Mouse (Mus musculus): ENCODE data around the gene Sept14. TPM values are rescaled to one million over a fixed set of nuclear protein-coding genes. Genes with fewer than 3 reads are reported as not detected.

Sept14 gene
- total and polyA plus RNA-seq, 2 experiments from 2014 or later = not detected

DNA sequence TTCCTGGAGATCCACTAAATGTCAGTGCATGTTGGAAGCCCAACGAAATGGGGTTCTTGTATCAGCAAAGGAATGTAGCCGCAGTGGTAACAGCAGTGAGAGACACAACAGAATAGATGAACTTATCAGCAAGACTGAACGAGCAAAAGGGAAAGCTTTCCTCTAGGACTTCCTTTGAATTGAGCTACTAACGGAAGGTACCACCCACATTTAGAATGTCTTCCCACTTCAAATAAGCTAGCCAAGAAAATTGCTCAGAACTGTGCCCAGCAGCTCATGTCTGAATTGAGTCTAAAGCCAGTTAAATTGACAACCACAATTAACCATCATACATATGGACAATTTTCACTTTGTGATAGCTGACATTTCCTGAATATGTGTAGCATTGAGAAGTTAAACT is 40.5 kb downstream of the Sept14 start:
- DNase-seq (ENCODE audit: low spot score) (no peak), ATAC-seq (ENCODE audit: low FRiP score) (no peak)
- no peak overlapping the region for H3K4me2 ChIP-seq (ENCODE audit: low read depth, low read length, poor library complexity, severe bottlenecking)
- TF ChIP-seq CTCF (IDR thresholded peaks at IDR 0.05) = no peak
- no peak overlapping the region for H3K27ac ChIP-seq (ENCODE audit: low read depth, low read length)
- H3K27me3 ChIP-seq (ENCODE audit: insufficient read depth, low read length) = no peaks in the 10 kb centered on the region
- no peak overlapping the region for H3K9ac ChIP-seq (replicated peaks; ENCODE audit: low read length, poor library complexity, severe bottlenecking)
- no peaks in the 10 kb centered on the region for H3K9me3 ChIP-seq (ENCODE audit: low read length)
- no peaks in the 10 kb centered on the region for H3K36me3 ChIP-seq (ENCODE audit: insufficient read depth, low read length)
- no peak overlapping the region for H3K4me3 ChIP-seq (ENCODE audit: low read depth, low read length)
- 91% methylated on average over 4 of the region's 4 CpGs for WGBS
- 0 out of 2 replicates have a peak, but pooled peaks cover 6% of the 10 kb centered on the region for H3K4me1 ChIP-seq (ENCODE audit: insufficient read depth, low read length)

DNA sequence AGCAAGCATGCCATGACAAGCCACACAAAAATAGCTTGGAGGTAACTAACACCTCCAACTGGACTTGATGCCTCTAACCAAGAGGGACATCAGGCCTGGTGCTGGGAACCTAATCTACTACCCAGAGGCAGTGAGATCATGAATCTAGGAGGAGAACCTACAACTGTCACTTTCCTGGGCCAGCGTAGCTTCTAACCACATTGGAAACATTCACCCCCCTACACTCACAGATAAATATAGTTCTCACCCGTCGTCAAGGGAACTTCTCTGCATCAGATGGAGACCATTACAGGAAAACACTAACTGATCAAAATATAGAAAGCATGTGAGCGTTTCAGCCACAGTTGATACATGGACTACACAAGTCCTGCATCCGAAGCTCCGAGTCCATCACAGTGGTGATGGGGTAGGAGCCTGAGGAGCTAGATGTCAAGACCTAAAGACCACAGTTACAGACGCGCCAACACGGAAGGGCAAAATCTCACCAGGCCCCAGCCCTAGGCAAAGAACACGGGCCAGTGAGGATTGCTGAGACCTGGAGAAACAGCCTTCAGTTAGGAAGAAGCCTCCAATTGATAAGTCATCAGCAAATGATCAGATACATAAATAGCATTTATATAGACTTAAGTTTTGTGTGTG is 41.9 kb downstream of the Sept14 start:
- Histone ChIP-seq H3K4me1 (ENCODE audit: insufficient read depth, low read length) (0 out of 2 replicates have a peak, but pooled peaks cover 6% of the 10 kb centered on the region), H3K4me2 (ENCODE audit: low read depth, low read length, poor library complexity, severe bottlenecking) (no peak overlapping the region), H3K9me3 (ENCODE audit: low read length) (no peaks in the 10 kb centered on the region), H3K4me3 (ENCODE audit: low read depth, low read length) (no peak overlapping the region), H3K27ac (ENCODE audit: low read depth, low read length) (no peak overlapping the region), H3K27me3 (ENCODE audit: insufficient read depth, low read length) (no peaks in the 10 kb centered on the region), H3K9ac (replicated peaks; ENCODE audit: low read length, poor library complexity, severe bottlenecking) (no peak overlapping the region), H3K36me3 (ENCODE audit: insufficient read depth, low read length) (0 out of 2 replicates have a peak, but pooled peaks cover 1% of the 10 kb centered on the region)
- ATAC-seq (ENCODE audit: low FRiP score) = no peak
- 98% methylated on average over 10 of the region's 10 CpGs for WGBS
- DNase-seq (ENCODE audit: low spot score) = no peak
- TF ChIP-seq CTCF (IDR thresholded peaks at IDR 0.05) = no peak

DNA sequence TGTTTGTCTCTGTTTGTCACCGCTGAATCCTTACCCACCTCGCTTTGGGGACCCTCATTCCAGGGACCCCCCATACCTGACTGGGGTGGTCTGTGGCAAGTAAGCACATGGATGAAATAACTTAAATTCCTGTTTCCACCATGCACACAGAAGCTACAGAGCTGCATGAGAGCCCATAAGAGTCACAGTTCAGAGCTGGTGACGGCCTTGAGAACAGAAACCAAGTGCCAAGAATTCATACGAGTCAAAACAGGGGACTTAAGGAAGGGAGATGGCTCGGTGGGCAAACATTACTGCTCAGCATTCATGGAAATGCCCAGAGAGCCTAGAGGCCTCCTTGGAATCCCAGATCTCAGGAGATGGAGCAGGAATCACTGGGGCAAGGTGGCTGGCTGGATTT is 44.2 kb downstream of the Sept14 start:
- no peak for TF ChIP-seq CTCF (IDR thresholded peaks at IDR 0.05)

DNA sequence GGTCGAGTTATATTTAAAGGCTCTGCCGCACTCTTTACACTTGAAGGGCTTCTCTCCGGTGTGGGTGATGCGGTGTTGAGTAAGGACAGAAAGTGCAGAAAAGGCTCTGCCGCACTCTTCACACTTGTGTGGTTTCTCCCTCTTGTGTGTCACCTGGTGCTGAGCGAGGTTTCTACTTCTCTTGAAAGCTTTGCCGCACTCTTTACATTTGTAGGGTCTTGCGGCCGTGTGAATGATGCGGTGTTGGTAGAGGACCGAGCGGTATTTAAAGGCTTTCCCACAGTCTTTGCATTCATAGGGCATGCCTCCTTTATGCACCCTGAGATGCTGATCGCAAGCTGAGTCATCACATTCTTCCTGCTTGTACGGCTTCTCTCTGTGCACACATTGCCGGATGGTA is 50.4 kb downstream of the Sept14 start:
- no peak overlapping the region for H3K9ac ChIP-seq (replicated peaks; ENCODE audit: low read length, poor library complexity, severe bottlenecking)
- no peaks in the 10 kb centered on the region for H3K4me1 ChIP-seq (ENCODE audit: insufficient read depth, low read length)
- DNase-seq (ENCODE audit: low spot score) (no peak), ATAC-seq (ENCODE audit: low FRiP score) (no peak)
- H3K27ac ChIP-seq (ENCODE audit: low read depth, low read length) = no peak overlapping the region
- no peak overlapping the region for H3K4me3 ChIP-seq (ENCODE audit: low read depth, low read length)
- no peaks in the 10 kb centered on the region for H3K9me3 ChIP-seq (ENCODE audit: low read length)
- no peaks in the 10 kb centered on the region for H3K27me3 ChIP-seq (ENCODE audit: insufficient read depth, low read length)
- WGBS = 93% methylated on average over 15 of the region's 15 CpGs
- H3K36me3 ChIP-seq (ENCODE audit: insufficient read depth, low read length) = peaks cover 52% of the 10 kb centered on the region
- no peak overlapping the region for H3K4me2 ChIP-seq (ENCODE audit: low read depth, low read length, poor library complexity, severe bottlenecking)
- TF ChIP-seq CTCF (IDR thresholded peaks at IDR 0.05) = no peak

More for the DNA sequence above, 44.2 kb downstream of the Sept14 start:
- no peak for DNase-seq (ENCODE audit: low spot score)
- no peaks in the 10 kb centered on the region for H3K27me3 ChIP-seq (ENCODE audit: insufficient read depth, low read length)
- no peak overlapping the region for H3K27ac ChIP-seq (ENCODE audit: low read depth, low read length)
- WGBS = 89% methylated on average over 5 of the region's 5 CpGs
- no peak overlapping the region for H3K4me3 ChIP-seq (ENCODE audit: low read depth, low read length)
- H3K36me3 ChIP-seq (ENCODE audit: insufficient read depth, low read length) = peaks cover 18% of the 10 kb centered on the region; the same call in 1 of the 2 replicates
- ATAC-seq (ENCODE audit: low FRiP score) = no peak
- 0 out of 2 replicates have a peak, but pooled peaks cover 5% of the 10 kb centered on the region for H3K4me1 ChIP-seq (ENCODE audit: insufficient read depth, low read length)
- H3K4me2 ChIP-seq (ENCODE audit: low read depth, low read length, poor library complexity, severe bottlenecking) = no peak overlapping the region
- H3K9me3 ChIP-seq (ENCODE audit: low read length) = no peaks in the 10 kb centered on the region
- no peak overlapping the region for H3K9ac ChIP-seq (replicated peaks; ENCODE audit: low read length, poor library complexity, severe bottlenecking)

DNA sequence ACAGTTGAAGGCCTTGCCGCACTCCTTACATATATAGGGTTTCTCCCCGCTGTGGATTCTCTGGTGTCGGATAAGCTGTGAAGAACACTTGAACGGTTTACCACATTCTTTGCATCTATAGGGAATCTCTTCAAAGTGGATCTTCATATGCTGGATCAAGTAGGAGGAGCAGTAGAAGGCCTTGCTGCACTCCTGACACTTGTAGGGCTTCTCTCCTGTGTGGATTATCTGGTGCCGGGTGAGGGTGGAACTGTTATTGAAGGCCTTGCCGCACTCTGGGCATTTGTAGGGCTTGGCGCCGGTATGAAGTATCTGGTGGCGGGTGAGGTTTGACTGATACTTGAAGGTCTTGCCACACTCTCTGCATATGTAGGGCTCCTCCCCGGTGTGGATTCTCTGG is 51.3 kb downstream of the Sept14 start:
- no peak for ATAC-seq (ENCODE audit: low FRiP score)
- H3K9me3 ChIP-seq (ENCODE audit: low read length) = no peaks in the 10 kb centered on the region
- no peak overlapping the region for H3K9ac ChIP-seq (replicated peaks; ENCODE audit: low read length, poor library complexity, severe bottlenecking)
- no peak for DNase-seq (ENCODE audit: low spot score)
- no peaks in the 10 kb centered on the region for H3K4me1 ChIP-seq (ENCODE audit: insufficient read depth, low read length)
- H3K36me3 ChIP-seq (ENCODE audit: insufficient read depth, low read length) = peaks cover 52% of the 10 kb centered on the region
- H3K27ac ChIP-seq (ENCODE audit: low read depth, low read length) = no peak overlapping the region
- WGBS = 98% methylated on average over 10 of the region's 10 CpGs
- H3K4me2 ChIP-seq (ENCODE audit: low read depth, low read length, poor library complexity, severe bottlenecking) = no peak overlapping the region
- no peak overlapping the region for H3K4me3 ChIP-seq (ENCODE audit: low read depth, low read length)
- TF ChIP-seq CTCF (IDR thresholded peaks at IDR 0.05) = no peak
- H3K27me3 ChIP-seq (ENCODE audit: insufficient read depth, low read length) = no peaks in the 10 kb centered on the region

DNA sequence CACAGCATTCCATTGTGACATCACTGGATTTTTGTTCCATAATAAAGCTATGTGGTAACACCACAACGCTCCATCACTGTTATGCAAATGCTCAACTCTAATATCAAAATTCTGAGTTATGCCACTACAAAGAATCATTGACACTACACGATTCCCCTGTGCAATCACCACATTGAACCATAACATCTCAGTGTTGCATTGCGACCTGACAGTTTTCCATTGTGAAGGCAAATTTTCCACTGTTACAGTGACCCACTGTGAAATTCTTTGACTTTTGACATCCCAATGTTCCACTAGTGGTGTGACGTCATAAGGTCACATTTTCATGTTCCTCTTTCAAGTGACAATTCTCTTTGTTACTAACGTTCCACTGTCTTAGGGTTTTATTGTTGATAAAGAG is 57.5 kb downstream of the Sept14 start:
- no peaks in the 10 kb centered on the region for H3K27me3 ChIP-seq (ENCODE audit: insufficient read depth, low read length)
- no peak overlapping the region for H3K4me3 ChIP-seq (ENCODE audit: low read depth, low read length)
- 88% methylated on average over 5 of the region's 5 CpGs for WGBS
- no peak for TF ChIP-seq CTCF (IDR thresholded peaks at IDR 0.05)
- 0 out of 2 replicates have a peak, but pooled peaks cover 4% of the 10 kb centered on the region for H3K36me3 ChIP-seq (ENCODE audit: insufficient read depth, low read length)
- no peak overlapping the region for H3K4me2 ChIP-seq (ENCODE audit: low read depth, low read length, poor library complexity, severe bottlenecking)
- no peak overlapping the region for H3K27ac ChIP-seq (ENCODE audit: low read depth, low read length)
- no peak overlapping the region for H3K9ac ChIP-seq (replicated peaks; ENCODE audit: low read length, poor library complexity, severe bottlenecking)
- ATAC-seq (ENCODE audit: low FRiP score) = no peak
- no peaks in the 10 kb centered on the region for H3K4me1 ChIP-seq (ENCODE audit: insufficient read depth, low read length)
- H3K9me3 ChIP-seq (ENCODE audit: low read length) = no peaks in the 10 kb centered on the region
- DNase-seq (ENCODE audit: low spot score) = no peak

Other genes starting within 250 kb of the Sept14 start
- 88.2 and 120 TPM in 2 replicates for gene Sfswap, start 207.3 kb downstream of the Sept14 start, total RNA-seq (2014; rRNA removed)
- gene Sfswap, start 207.3 kb downstream of the Sept14 start, polyA plus RNA-seq (2015; fragmentation: Nextera tagmentation; extraction: Ambion mirVana) = 50.1 and 52.1 TPM in 2 replicates
- 22.9 and 24.6 TPM in 2 replicates for gene Mmp17, start 124.3 kb downstream of the Sept14 start, total RNA-seq (2014; rRNA removed)
- gene Mmp17, start 124.3 kb downstream of the Sept14 start, polyA plus RNA-seq (2015; fragmentation: Nextera tagmentation; extraction: Ambion mirVana) = 10.0 and 11.6 TPM in 2 replicates
- 5.1 and 5.3 TPM in 2 replicates for gene Zfp11, start 38.4 kb downstream of the Sept14 start, total RNA-seq (2014; rRNA removed)
- gene Zfp11, start 38.4 kb downstream of the Sept14 start, polyA plus RNA-seq (2015; fragmentation: Nextera tagmentation; extraction: Ambion mirVana) = 4.5 and 4.7 TPM in 2 replicates
- 124 and 163 TPM in 2 replicates for gene Mrps17, start 7.0 kb upstream of the Sept14 start, total RNA-seq (2014; rRNA removed)
- 161 and 176 TPM in 2 replicates for gene Mrps17, start 7.0 kb upstream of the Sept14 start, polyA plus RNA-seq (2015; fragmentation: Nextera tagmentation; extraction: Ambion mirVana)
- 66.7 and 79.0 TPM in 2 replicates for gene Nipsnap2, start 16.6 kb upstream of the Sept14 start, total RNA-seq (2014; rRNA removed)
- 108 and 109 TPM in 2 replicates for gene Nipsnap2, start 16.6 kb upstream of the Sept14 start, polyA plus RNA-seq (2015; fragmentation: Nextera tagmentation; extraction: Ambion mirVana)
- 18.5 and 33.1 TPM in 2 replicates for gene Psph, start 78.9 kb upstream of the Sept14 start, total RNA-seq (2014; rRNA removed)
- 40.3 and 42.0 TPM in 2 replicates for gene Psph, start 78.9 kb upstream of the Sept14 start, polyA plus RNA-seq (2015; fragmentation: Nextera tagmentation; extraction: Ambion mirVana)
- 33.5 and 56.9 TPM in 2 replicates for gene Sumf2, start 138.5 kb upstream of the Sept14 start, total RNA-seq (2014; rRNA removed)
- gene Sumf2, start 138.5 kb upstream of the Sept14 start, polyA plus RNA-seq (2015; fragmentation: Nextera tagmentation; extraction: Ambion mirVana) = 24.5 and 26.8 TPM in 2 replicates
- 742 and 901 TPM in 2 replicates for gene Chchd2, start 179.0 kb upstream of the Sept14 start, total RNA-seq (2014; rRNA removed)
- 693 and 752 TPM in 2 replicates for gene Chchd2, start 179.0 kb upstream of the Sept14 start, polyA plus RNA-seq (2015; fragmentation: Nextera tagmentation; extraction: Ambion mirVana)
- gene Zbed5, start 187.2 kb upstream of the Sept14 start, total RNA-seq (2014; rRNA removed) = 15.1 TPM in 2 replicates
- gene Zbed5, start 187.2 kb upstream of the Sept14 start, polyA plus RNA-seq (2015; fragmentation: Nextera tagmentation; extraction: Ambion mirVana) = 10.7 and 10.9 TPM in 2 replicates
- gene Phkg1, start 190.0 kb upstream of the Sept14 start, total RNA-seq (2014; rRNA removed) = 0.66 and 3.0 TPM in 2 replicates
- 1.5 TPM in 2 replicates for gene Phkg1, start 190.0 kb upstream of the Sept14 start, polyA plus RNA-seq (2015; fragmentation: Nextera tagmentation; extraction: Ambion mirVana)
- 1.1 and 1.9 TPM in 2 replicates for gene Nupr1l, start 200.0 kb upstream of the Sept14 start, total RNA-seq (2014; rRNA removed)
- gene Nupr1l, start 200.0 kb upstream of the Sept14 start, polyA plus RNA-seq (2015; fragmentation: Nextera tagmentation; extraction: Ambion mirVana) = 5.2 and 5.8 TPM in 2 replicates
- gene Vkorc1l1, start 233.5 kb upstream of the Sept14 start, total RNA-seq (2014; rRNA removed) = 78.5 and 87.1 TPM in 2 replicates
- gene Vkorc1l1, start 233.5 kb upstream of the Sept14 start, polyA plus RNA-seq (2015; fragmentation: Nextera tagmentation; extraction: Ambion mirVana) = 21.0 and 22.8 TPM in 2 replicates